Mouse (Mus musculus) brain, embryonic 14.5 days (tissue): ENCODE measurements around the gene Itpr1.

Experiments used
- CTCF ChIP-seq: fragments of 200-500 bp; IDR thresholded peaks from 2 replicates; pipeline ENCODE4 v1.5.1; 2012; ENCODE audit warnings: inconsistent platforms, mild to moderate bottlenecking, moderate library complexity, borderline replicate concordance; ENCODE audit not compliant: insufficient read depth, insufficient read length; ENCODE audit errors: extremely low read depth
- POLR2A ChIP-seq: fragments of 200-500 bp; IDR thresholded peaks from 2 replicates; pipeline ENCODE4 v1.6.1; 2012; ENCODE audit warnings: mild to moderate bottlenecking, inconsistent platforms, borderline replicate concordance; ENCODE audit not compliant: poor library complexity, insufficient read depth, insufficient read length, severe bottlenecking; ENCODE audit errors: extremely low read depth

GRCm38 (mm10) chr6:108588426-108588825, 375.5 kb downstream of the Itpr1 start:
- TF ChIP-seq POLR2A (no peak), CTCF (no peak)
